Mouse (Mus musculus): ENCODE measurements around the gene Rnf217.

Rnf217 gene

DNA sequence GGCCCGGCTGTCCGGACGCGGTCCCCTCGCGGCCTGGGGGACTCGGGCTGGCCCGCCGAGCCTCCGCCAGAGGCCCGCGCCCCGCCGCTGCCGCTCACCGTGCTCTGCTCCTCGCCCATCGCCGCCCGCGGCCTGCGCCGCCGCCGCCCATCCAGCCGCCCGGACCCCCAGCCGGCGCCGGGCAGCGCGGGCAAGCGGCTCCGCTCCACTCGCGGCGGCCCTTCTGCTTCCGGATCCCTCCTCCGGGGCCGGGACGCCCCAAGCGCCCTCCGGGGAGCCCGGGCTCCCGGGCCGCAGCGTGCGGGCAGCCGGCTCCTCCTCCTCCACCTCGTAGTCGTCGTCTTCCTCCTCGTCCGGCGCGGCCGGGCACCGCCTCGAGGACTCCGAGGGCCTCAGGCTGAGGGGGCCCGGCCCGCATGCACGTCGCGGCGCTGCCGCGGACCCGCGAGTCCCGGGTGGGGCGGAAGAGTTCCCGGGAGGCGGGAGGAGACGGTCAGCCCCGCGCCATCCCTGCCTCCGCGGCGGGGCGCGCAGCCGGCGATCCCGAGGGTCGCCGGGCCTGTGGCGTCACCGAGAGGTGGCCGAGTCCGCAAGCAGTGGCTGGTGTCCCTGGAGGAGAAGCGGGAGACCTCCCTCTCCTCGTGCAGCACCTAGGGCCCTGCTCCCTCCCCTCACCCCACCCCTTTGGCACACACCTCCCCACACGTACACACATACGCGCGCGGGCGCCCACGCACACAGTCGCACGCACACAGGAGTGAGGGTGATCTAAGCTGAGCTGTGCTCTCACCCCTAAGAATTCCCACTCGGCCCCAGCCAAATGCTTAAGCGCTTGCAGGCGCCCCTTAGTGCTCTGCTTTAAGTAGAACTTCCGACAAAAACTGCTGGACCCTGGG is at the start of gene Rnf217:
TSS of gene Rnf217 (minus strand) at position 119 of the 896 bp plus-strand sequence.
- DNase-seq (ENCODE audit: low spot score in 2 of 2): peak; percentile 10 to 22

GRCm38 (mm10) chr10:31647270-31647669 is 38.3 kb upstream of the Rnf217 start:
- DNase-seq (ENCODE audit: low spot score in 2 of 2): no peak

GRCm38 (mm10) chr10:31646083-31646482 is 37.1 kb upstream of the Rnf217 start:
- DNase-seq (ENCODE audit: low spot score in 2 of 2): no peak

GRCm38 (mm10) chr10:31635098-31635497 is 26.1 kb upstream of the Rnf217 start:
- no peak for DNase-seq (ENCODE audit: low spot score in 2 of 2)

DNA sequence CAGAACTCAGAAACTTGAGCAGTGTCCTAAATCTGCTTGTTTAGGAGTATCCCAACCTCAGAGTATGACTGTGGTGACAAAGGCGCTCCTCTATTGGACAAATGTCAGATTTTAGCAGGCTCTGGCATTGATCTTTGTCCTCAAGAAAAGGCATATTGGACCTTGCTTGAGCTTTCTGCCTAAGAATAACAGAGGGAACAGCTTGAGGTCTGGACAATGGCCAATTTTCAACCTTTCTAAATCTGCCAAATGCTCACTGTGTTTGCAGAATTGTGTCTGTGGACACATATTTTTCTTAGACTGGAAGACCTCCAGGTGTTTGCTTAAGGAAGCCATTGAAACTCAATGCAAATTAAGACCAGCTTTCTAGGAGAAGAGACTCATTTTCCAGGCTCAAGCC is 23.0 kb upstream of the Rnf217 start:
- no peak for DNase-seq (ENCODE audit: low spot score in 2 of 2)

- no peak for DNase-seq (ENCODE audit: low spot score in 2 of 2)
These were observed 6.4 kb upstream of the Rnf217 start for GRCm38 (mm10) chr10:31615355-31615754.

- no peak for DNase-seq (ENCODE audit: low spot score in 2 of 2)
These were observed 5.1 kb upstream of the Rnf217 start for GRCm38 (mm10) chr10:31614111-31614510.

- DNase-seq (ENCODE audit: low spot score in 2 of 2): peak; percentile 4 to 15
These were observed 431 bp downstream of the Rnf217 start for GRCm38 (mm10) chr10:31608441-31609065.

DNA sequence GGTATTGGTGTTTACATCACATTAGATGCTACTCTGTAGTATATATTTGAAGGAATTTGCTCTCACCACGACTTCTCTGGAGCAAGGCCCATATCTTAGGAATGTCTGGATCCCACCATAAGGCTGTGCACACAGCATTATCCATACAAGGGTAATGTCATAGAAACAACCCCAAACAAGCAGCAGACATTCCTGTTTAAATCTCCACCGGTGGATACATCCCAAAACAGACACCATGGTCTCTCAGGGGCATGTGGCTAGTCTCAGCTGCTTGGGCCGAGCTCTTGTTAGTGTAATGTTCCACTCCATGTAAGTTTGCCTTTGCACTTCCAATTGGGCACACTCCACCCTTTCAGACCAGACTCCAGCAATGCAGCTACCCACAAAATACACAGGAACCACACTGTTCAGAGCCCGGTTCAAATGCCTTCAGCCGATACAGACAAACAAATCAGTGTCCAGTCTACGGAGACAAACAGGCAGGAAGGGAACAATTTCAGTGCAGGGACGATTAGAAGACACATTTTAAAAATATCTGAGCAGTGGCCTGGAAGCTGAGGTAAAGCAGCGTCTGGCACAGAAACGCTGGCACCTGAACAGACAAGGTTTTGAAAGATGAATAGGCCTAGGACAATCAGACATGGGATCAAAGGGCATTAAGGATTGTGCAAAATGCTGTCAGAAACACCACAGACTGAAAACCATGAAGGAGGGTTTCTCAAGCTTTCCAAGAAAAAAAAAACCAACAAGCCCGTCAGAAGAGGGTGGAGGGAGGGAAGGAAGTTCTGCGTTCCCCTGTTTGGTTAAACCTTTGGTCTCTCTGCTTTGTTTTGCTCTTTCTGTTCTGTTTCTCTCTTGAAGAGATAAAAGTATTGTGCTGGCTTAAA is 1.8 kb downstream of the Rnf217 start:
- DNase-seq (ENCODE audit: low spot score in 2 of 2): no peak

GRCm38 (mm10) chr10:31603855-31604254 is 5.1 kb downstream of the Rnf217 start:
- DNase-seq (ENCODE audit: low spot score in 2 of 2): no peak

GRCm38 (mm10) chr10:31600116-31600515 is 8.9 kb downstream of the Rnf217 start:
- no peak for DNase-seq (ENCODE audit: low spot score in 2 of 2)

DNA sequence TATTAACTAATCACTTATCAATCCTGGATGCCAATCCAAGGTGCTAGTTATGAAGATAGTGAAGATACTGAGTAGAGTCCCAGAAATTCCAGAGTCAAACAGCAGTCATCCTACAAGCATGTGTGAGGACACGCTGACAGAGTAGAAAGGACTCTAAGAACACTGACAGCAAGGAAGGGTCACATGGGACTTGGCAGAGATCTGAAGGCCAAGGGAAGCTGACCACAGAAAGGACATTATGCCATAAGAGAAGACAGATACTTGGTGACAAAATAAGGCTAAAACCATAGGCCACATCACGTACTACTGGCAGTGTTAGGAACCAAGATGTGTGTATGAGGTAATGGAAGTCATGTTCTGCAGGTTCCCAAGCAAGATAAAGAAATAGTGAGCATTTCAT is 11.1 kb downstream of the Rnf217 start:
- DNase-seq (ENCODE audit: low spot score in 2 of 2): no peak

DNA sequence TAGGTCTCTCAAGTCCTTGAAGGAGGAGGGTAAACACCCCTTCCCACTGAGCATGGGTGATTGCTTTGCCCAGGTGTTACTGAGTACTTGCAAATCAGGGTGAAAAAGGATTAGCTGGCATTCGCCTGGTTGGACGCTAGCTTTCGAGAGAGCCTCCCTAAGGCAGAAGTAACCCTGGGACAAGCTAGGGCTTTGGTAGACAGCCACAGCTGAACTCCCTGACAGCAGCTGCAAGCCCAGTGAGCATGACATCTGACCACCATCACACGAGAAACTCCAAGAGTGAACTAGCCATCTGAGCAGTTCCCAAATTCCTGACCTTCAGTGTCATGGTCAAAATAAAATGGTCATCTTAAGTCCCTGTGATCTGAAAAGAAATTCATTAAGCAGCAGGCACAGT is 12.2 kb downstream of the Rnf217 start:
- no peak for DNase-seq (ENCODE audit: low spot score in 2 of 2)

DNA sequence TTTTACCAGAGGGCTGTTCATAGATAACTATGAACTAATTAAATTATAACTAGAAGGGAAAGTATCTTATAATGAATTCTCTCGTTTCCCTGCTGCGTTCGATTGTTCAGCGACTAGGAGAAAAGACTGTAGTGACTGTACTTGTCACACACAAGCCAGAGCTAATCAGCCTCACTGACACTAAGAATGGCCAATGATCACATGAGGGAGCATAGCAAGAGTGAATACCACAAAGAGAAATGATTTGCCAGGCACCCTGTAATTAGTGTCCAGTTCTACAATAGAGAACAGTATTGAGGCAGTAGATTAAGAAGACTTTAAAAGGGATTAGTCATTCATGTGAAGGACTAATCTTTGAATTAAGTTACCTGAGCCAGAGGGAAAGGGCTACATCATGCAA is 13.7 kb downstream of the Rnf217 start:
- DNase-seq (ENCODE audit: low spot score in 2 of 2): no peak

- DNase-seq (ENCODE audit: low spot score in 2 of 2): no peak
These were observed 16.1 kb downstream of the Rnf217 start for GRCm38 (mm10) chr10:31592741-31593524.

- DNase-seq (ENCODE audit: low spot score in 2 of 2): no peak
These were observed 16.8 kb downstream of the Rnf217 start for GRCm38 (mm10) chr10:31592095-31592740.

DNA sequence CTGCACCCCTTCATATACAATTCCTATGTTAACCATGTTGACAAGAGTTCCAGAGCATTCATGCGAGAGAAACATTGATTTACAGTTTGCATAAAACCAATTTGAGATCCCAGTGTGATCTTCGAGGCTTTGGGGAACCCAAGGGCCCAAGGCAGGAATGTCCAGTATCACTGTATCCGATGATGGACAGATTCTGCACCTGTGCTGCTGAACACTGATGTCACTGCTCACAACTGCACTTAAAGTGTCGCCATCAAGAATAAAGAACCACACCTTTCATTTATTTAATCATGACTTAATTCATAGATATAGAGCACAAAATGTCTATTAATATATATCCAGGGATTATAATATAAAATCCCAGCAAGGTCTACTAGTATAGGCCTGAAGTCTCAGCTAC is 28.3 kb downstream of the Rnf217 start:
- no peak for DNase-seq (ENCODE audit: low spot score in 2 of 2)

GRCm38 (mm10) chr10:31580073-31580472 is 28.9 kb downstream of the Rnf217 start:
- no peak for DNase-seq (ENCODE audit: low spot score in 2 of 2)

GRCm38 (mm10) chr10:31573267-31573666 is 35.7 kb downstream of the Rnf217 start:
- no peak for DNase-seq (ENCODE audit: low spot score in 2 of 2)

- DNase-seq (ENCODE audit: low spot score in 2 of 2): no peak
These were observed 51.7 kb downstream of the Rnf217 start for GRCm38 (mm10) chr10:31557311-31557710.

GRCm38 (mm10) chr10:31555433-31555960 is 53.5 kb downstream of the Rnf217 start:
- DNase-seq (ENCODE audit: low spot score in 2 of 2): no peak
